Mouse (Mus musculus): ENCODE data around the gene Washc2. TPM values are rescaled to one million over a fixed set of nuclear protein-coding genes. Genes with fewer than 3 reads are reported as not detected.

Washc2 gene
- polyA plus RNA-seq, 1 experiment: 316 TPM

DNA sequence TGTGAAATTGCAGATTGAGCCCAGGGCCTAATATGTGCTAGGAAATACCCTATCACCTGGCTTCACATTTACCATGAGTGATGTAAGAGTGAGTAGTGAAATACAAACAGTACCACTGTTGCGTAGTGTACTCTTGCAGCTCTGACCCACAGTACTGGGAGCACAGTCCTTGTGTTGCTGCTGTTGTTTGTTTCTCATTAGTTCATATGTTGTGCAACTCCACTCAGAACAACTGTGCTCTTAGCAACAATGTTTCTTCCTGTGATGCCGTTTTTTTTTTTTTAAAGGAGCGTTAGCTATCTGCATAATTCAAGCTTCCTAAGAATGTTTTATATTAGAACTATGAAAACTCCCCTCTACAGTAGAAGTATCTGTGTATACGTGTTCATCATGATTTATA lies 57.8 kb downstream of the Washc2 start:
- H3K27me3 ChIP-seq (ENCODE audit: control insufficient read depth, insufficient read depth, low read length): no peaks in the 10 kb centered on the region
- no peak for TF ChIP-seq POLR2A (IDR thresholded peaks at IDR 0.05; ENCODE audit: borderline replicate concordance, insufficient read depth, low read length)
- TF ChIP-seq CTCF (IDR thresholded peaks at IDR 0.05; ENCODE audit: borderline replicate concordance, insufficient read depth, low read depth, low read length): no peak
- WGBS: 71% methylated on average over 4 of the region's 4 CpGs
- DNase-seq: no peak
- peaks cover 3% of the 10 kb centered on the region; the same call in 1 of the 2 replicates for H3K4me1 ChIP-seq (ENCODE audit: control insufficient read depth, insufficient read depth, low read length)
- H3K27ac ChIP-seq (ENCODE audit: insufficient read depth, low read length): no peak overlapping the region
- no peak overlapping the region for H3K4me3 ChIP-seq (replicated peaks; ENCODE audit: insufficient read depth, low read depth, low read length)

DNA sequence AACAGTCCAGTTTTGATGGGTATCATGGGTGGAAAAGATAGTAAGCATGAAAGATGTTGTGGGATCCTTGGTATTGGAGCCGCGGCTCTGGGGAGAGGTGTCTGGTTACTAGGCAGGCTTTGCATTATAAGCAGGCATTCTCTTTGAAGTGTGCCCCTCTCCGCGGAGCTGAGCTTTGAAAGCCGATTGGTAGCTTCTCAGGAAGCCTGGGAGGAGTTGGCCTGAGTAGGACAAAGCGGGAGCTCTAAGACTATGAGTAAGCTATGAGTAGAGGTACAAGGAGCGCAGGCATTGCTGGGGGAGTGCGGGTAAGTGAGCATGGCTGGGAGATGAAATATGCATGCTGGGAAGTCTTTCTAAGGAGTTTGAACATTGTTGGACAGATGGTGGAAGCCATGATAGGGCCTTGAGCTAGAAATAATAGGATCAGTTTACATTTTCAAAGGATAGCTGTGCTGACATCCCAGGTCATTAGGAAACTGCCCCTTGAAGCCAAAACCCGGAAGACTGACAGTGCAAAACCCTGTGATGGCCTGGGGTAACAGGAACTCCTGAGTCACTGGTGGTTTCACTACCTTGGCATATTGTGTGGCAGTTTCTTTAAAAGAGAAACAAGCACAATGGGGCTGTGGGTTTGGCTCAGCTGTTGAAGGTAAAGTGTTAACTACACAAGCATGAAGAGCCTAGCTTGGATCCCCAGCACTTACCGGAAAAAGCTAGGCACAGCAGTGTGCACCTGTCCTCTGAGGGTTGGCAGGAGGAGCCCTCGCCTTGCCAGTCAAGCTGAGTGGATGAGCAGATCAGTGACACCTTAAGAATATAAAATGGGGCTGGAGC lies 58.7 kb downstream of the Washc2 start:
- TF ChIP-seq CTCF (IDR thresholded peaks at IDR 0.05; ENCODE audit: borderline replicate concordance, insufficient read depth, low read depth, low read length) (no peak), POLR2A (IDR thresholded peaks at IDR 0.05; ENCODE audit: borderline replicate concordance, insufficient read depth, low read length) (no peak)
- Histone ChIP-seq H3K4me1 (ENCODE audit: control insufficient read depth, insufficient read depth, low read length) (peaks cover 3% of the 10 kb centered on the region; the same call in 1 of the 2 replicates), H3K4me3 (replicated peaks; ENCODE audit: insufficient read depth, low read depth, low read length) (no peak overlapping the region), H3K27ac (ENCODE audit: insufficient read depth, low read length) (no peak overlapping the region), H3K27me3 (ENCODE audit: control insufficient read depth, insufficient read depth, low read length) (no peaks in the 10 kb centered on the region)
- no peak for DNase-seq
- 39% methylated on average over 11 of the region's 11 CpGs for WGBS

DNA sequence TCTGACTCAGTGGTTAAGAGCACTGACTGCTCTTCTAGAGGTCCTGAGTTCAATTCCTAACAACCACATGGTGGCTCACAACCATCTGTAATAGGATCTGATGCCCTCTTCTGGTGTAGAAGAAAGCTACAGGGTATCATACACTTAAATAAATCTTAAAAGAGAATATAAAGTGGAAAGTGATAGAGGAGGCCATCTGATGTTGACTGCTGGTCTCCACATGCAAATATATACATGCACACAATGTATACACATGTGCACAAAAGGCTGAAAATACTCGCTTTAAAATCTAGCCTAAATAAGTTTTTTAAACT lies 59.2 kb downstream of the Washc2 start:
- 100% methylated on average over 1 of the region's 1 CpGs for WGBS
- H3K4me3 ChIP-seq (replicated peaks; ENCODE audit: insufficient read depth, low read depth, low read length): no peak overlapping the region
- DNase-seq: no peak
- TF ChIP-seq POLR2A (IDR thresholded peaks at IDR 0.05; ENCODE audit: borderline replicate concordance, insufficient read depth, low read length): no peak
- TF ChIP-seq CTCF (IDR thresholded peaks at IDR 0.05; ENCODE audit: borderline replicate concordance, insufficient read depth, low read depth, low read length): no peak
- H3K27ac ChIP-seq (ENCODE audit: insufficient read depth, low read length): no peak overlapping the region
- peaks cover 3% of the 10 kb centered on the region; the same call in 1 of the 2 replicates for H3K4me1 ChIP-seq (ENCODE audit: control insufficient read depth, insufficient read depth, low read length)
- no peaks in the 10 kb centered on the region for H3K27me3 ChIP-seq (ENCODE audit: control insufficient read depth, insufficient read depth, low read length)

DNA sequence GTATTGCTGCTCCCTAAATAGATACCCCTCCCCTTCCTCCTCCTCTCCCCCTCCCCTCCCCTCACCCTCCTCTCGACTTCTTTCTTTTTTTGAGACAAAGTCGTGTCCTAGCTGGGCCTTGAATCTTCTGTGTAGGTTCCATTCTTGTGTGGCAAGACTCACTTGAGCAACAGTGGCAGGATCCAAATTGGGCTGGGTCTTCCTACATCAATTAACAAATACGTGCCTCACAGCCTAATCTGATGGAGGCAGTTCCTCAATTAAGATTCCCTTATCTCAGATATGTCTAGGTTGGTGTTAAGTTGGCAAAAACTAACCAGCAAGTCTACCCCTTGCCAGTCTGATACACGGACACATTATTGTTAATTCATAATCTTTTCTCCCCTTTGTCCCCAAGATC lies 67.9 kb downstream of the Washc2 start:
- no peak overlapping the region for H3K27ac ChIP-seq (ENCODE audit: insufficient read depth, low read length)
- WGBS: 71% methylated on average over 4 of the region's 4 CpGs
- no peaks in the 10 kb centered on the region for H3K27me3 ChIP-seq (ENCODE audit: control insufficient read depth, insufficient read depth, low read length)
- H3K4me3 ChIP-seq (replicated peaks; ENCODE audit: insufficient read depth, low read depth, low read length): no peak overlapping the region
- DNase-seq: no peak
- TF ChIP-seq POLR2A (IDR thresholded peaks at IDR 0.05; ENCODE audit: borderline replicate concordance, insufficient read depth, low read length): no peak
- TF ChIP-seq CTCF (IDR thresholded peaks at IDR 0.05; ENCODE audit: borderline replicate concordance, insufficient read depth, low read depth, low read length): no peak
- no peaks in the 10 kb centered on the region for H3K4me1 ChIP-seq (ENCODE audit: control insufficient read depth, insufficient read depth, low read length)

DNA sequence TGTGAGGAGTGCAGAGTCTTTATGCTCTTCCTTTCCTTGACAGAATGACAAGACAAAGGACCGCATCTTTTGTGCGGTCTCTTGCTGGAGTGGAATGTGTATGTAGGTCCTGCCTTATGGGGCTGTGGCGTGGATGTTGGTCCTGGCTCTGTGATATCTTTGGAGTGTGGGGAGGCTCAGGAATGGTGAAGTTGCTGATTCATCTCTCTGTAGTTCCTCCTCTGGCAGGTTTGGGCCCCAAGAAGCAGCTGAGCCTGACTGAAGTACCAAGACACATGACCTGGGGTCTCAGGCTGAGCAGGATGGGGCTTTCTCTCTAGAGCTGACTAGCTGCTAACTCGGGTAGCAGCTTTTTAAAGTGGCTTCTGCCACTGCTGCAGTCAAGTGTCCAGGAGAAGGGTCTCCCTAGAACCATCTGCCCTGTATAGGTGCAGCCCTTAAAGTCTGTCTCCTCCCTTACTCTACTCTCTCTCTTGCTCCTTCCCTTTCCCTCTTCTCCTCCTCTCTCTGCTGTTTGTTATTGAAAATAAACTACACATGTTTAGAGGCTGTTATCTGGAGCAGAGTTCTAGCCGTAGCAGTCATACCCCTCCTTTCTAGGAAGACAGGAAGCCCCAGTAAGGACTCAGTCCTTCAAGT lies 71.0 kb downstream of the Washc2 start:
- no peak for TF ChIP-seq CTCF (IDR thresholded peaks at IDR 0.05; ENCODE audit: borderline replicate concordance, insufficient read depth, low read depth, low read length)
- no peak for TF ChIP-seq POLR2A (IDR thresholded peaks at IDR 0.05; ENCODE audit: borderline replicate concordance, insufficient read depth, low read length)
- Histone ChIP-seq H3K27me3 (ENCODE audit: control insufficient read depth, insufficient read depth, low read length) (no peaks in the 10 kb centered on the region), H3K4me3 (replicated peaks; ENCODE audit: insufficient read depth, low read depth, low read length) (no peak overlapping the region), H3K4me1 (ENCODE audit: control insufficient read depth, insufficient read depth, low read length) (no peaks in the 10 kb centered on the region), H3K27ac (ENCODE audit: insufficient read depth, low read length) (no peak overlapping the region)
- WGBS: 83% methylated on average over 5 of the region's 5 CpGs
- DNase-seq: no peak

DNA sequence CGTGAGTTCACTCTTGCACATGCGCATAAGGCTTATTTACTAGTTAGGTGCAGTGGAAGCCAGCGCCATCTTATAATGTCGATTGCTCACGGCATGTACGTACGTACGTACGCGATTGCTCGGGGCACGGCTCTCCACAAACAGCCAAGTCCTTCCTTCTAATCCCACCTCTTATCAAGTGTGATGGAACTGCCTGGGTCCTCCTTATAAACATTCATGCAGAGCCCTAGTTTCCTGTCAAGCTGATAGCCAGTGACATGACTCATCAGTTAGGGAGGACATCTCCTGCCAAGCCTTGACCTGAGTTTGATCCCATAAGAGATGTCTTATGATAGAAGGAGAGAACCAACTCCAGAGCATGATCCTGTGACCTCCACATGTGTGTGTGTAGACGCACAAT lies 73.2 kb downstream of the Washc2 start:
- Histone ChIP-seq H3K4me1 (ENCODE audit: control insufficient read depth, insufficient read depth, low read length) (no peaks in the 10 kb centered on the region), H3K4me3 (replicated peaks; ENCODE audit: insufficient read depth, low read depth, low read length) (no peak overlapping the region), H3K27ac (ENCODE audit: insufficient read depth, low read length) (no peak overlapping the region), H3K27me3 (ENCODE audit: control insufficient read depth, insufficient read depth, low read length) (no peaks in the 10 kb centered on the region)
- WGBS: 97% methylated on average over 13 of the region's 13 CpGs
- no peak for TF ChIP-seq CTCF (IDR thresholded peaks at IDR 0.05; ENCODE audit: borderline replicate concordance, insufficient read depth, low read depth, low read length)
- no peak for TF ChIP-seq POLR2A (IDR thresholded peaks at IDR 0.05; ENCODE audit: borderline replicate concordance, insufficient read depth, low read length)
- DNase-seq: no peak

DNA sequence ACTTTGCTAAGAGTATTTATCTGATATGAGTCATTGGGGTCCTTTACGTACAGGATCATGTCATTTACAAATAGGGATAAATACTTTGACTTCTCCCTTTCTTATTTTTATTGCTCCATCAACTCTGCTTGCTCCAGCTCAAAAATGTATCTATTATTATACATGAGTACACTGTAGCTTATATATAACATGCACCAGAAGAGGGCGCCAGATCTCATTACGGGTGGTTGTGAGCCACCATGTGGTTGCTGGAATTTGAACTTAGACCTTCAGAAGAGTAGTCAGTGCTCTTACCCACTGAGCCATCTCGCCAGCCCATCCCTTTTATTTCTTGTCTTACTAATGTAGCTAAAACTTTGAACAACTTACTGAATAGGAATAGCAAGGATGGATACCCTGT lies 74.7 kb downstream of the Washc2 start:
- no peak for DNase-seq
- WGBS: 62% methylated on average over 4 of the region's 4 CpGs
- no peak overlapping the region for H3K27ac ChIP-seq (ENCODE audit: insufficient read depth, low read length)
- TF ChIP-seq CTCF (IDR thresholded peaks at IDR 0.05; ENCODE audit: borderline replicate concordance, insufficient read depth, low read depth, low read length) (no peak), POLR2A (IDR thresholded peaks at IDR 0.05; ENCODE audit: borderline replicate concordance, insufficient read depth, low read length) (no peak)
- no peak overlapping the region for H3K4me3 ChIP-seq (replicated peaks; ENCODE audit: insufficient read depth, low read depth, low read length)
- H3K4me1 ChIP-seq (ENCODE audit: control insufficient read depth, insufficient read depth, low read length): no peaks in the 10 kb centered on the region
- no peaks in the 10 kb centered on the region for H3K27me3 ChIP-seq (ENCODE audit: control insufficient read depth, insufficient read depth, low read length)

- no peak for DNase-seq
These were observed 75.4 kb downstream of the Washc2 start for GRCm38 (mm10) chr6:116283280-116283679.

More at GRCm38 (mm10) chr6:116283280-116283679, 75.4 kb downstream of the Washc2 start:
- Histone ChIP-seq H3K4me3 (replicated peaks; ENCODE audit: insufficient read depth, low read depth, low read length) (no peak overlapping the region), H3K27me3 (ENCODE audit: control insufficient read depth, insufficient read depth, low read length) (no peaks in the 10 kb centered on the region), H3K27ac (ENCODE audit: insufficient read depth, low read length) (no peak overlapping the region), H3K4me1 (ENCODE audit: control insufficient read depth, insufficient read depth, low read length) (no peaks in the 10 kb centered on the region)
- 89% methylated on average over 3 of the region's 3 CpGs for WGBS
- TF ChIP-seq POLR2A (IDR thresholded peaks at IDR 0.05; ENCODE audit: borderline replicate concordance, insufficient read depth, low read length) (no peak), CTCF (IDR thresholded peaks at IDR 0.05; ENCODE audit: borderline replicate concordance, insufficient read depth, low read depth, low read length) (no peak)

All from cerebellum, adult 2 months (tissue).